Mouse (Mus musculus): ENCODE results near the gene Stra8. TPM values are rescaled to one million over a fixed set of nuclear protein-coding genes. Genes with fewer than 3 reads are reported as not detected.

Stra8 gene
- polyA plus RNA-seq, 1 experiment from 2014 or later = not detected

DNA sequence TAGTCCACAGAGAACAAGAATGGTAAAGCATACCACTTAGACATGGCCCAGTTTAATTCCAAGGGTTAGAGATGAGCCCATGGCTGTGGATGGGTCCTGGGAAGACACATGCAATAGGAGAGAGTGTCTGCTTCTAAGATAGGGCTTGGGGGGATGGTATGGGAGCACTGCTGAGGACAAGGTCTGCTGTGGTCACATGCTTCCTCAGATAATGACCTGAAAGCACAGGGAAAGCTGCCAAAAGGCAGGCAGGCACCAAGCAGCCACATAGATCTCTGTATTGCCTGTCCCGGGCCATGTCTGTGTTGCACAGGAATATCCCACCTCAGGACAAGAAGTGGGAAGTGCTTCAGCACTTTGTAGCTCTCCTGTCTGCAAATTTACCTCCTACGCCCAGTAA lies 20.8 kb upstream of the Stra8 start:
- WGBS = 87% methylated on average over 2 of the region's 2 CpGs

GRCm38 (mm10) chr6:34900990-34901389 lies 19.0 kb upstream of the Stra8 start:
- 52% methylated on average over 2 of the region's 2 CpGs for WGBS
- H3K36me3 ChIP-seq (ENCODE audit: control insufficient read depth, insufficient read depth, low read length) = 0 out of 2 replicates have a peak, but pooled peaks cover 6% of the 10 kb centered on the region
- no peaks in the 10 kb centered on the region for H3K4me1 ChIP-seq (ENCODE audit: control insufficient read depth, insufficient read depth, low read length)
- no peaks in the 10 kb centered on the region for H3K27me3 ChIP-seq (ENCODE audit: control insufficient read depth, insufficient read depth, low read length)
- no peak for ATAC-seq (ENCODE audit: insufficient read depth, low FRiP score, low TSS enrichment)
- H3K9ac ChIP-seq (ENCODE audit: low read length) = no peak overlapping the region
- H3K9me3 ChIP-seq (ENCODE audit: control insufficient read depth, low read length) = no peaks in the 10 kb centered on the region
- DNase-seq (ENCODE audit: low spot score) = no peak
- no peak overlapping the region for H3K4me3 ChIP-seq (ENCODE audit: low read depth, low read length)
- H3K27ac ChIP-seq (ENCODE audit: low read depth, low read length) = no peak overlapping the region
- no peak overlapping the region for H3K4me2 ChIP-seq (ENCODE audit: low read depth)

More for the DNA sequence above, 20.8 kb upstream of the Stra8 start:
- no peak overlapping the region for H3K9ac ChIP-seq (ENCODE audit: low read length)
- no peak overlapping the region for H3K4me2 ChIP-seq (ENCODE audit: low read depth)
- no peaks in the 10 kb centered on the region for H3K36me3 ChIP-seq (ENCODE audit: control insufficient read depth, insufficient read depth, low read length)
- no peaks in the 10 kb centered on the region for H3K9me3 ChIP-seq (ENCODE audit: control insufficient read depth, low read length)
- no peak overlapping the region for H3K27ac ChIP-seq (ENCODE audit: low read depth, low read length)
- no peaks in the 10 kb centered on the region for H3K27me3 ChIP-seq (ENCODE audit: control insufficient read depth, insufficient read depth, low read length)
- H3K4me1 ChIP-seq (ENCODE audit: control insufficient read depth, insufficient read depth, low read length) = no peaks in the 10 kb centered on the region
- H3K4me3 ChIP-seq (ENCODE audit: low read depth, low read length) = no peak overlapping the region
- no peak for DNase-seq (ENCODE audit: low spot score)
- ATAC-seq (ENCODE audit: insufficient read depth, low FRiP score, low TSS enrichment) = no peak

DNA sequence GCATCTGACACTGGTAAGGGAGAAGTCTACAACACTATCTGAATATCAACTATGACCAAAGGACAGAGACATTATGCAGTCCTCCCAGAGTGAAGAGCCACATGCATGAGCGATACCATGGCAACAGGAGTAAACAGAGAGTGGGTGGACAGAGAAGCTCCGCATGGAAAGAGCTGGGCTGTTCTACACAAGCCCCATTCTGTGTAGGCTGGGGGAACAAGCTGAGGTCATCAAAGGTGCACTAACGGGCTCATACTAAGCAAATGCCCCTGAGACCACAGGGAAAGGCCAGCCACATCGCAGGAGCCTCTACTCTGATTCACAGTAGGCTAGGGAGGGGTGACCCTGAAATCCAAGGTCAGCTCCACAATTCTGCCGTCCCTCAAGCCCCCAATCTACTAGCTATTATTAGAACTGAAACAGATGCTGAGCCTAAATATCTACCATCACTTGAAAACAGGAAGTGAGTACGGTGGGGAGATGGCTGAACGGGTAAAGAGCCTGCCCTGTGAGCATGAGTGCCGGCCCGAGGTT lies 18.0 kb upstream of the Stra8 start:
- H3K4me2 ChIP-seq (ENCODE audit: low read depth) = no peak overlapping the region
- H3K27ac ChIP-seq (ENCODE audit: low read depth, low read length) = no peak overlapping the region
- 68% methylated on average over 9 of the region's 9 CpGs for WGBS
- no peaks in the 10 kb centered on the region for H3K27me3 ChIP-seq (ENCODE audit: control insufficient read depth, insufficient read depth, low read length)
- DNase-seq (ENCODE audit: low spot score) = no peak
- 0 out of 2 replicates have a peak, but pooled peaks cover 6% of the 10 kb centered on the region for H3K36me3 ChIP-seq (ENCODE audit: control insufficient read depth, insufficient read depth, low read length)
- H3K9me3 ChIP-seq (ENCODE audit: control insufficient read depth, low read length) = no peaks in the 10 kb centered on the region
- no peak overlapping the region for H3K9ac ChIP-seq (ENCODE audit: low read length)
- ATAC-seq (ENCODE audit: insufficient read depth, low FRiP score, low TSS enrichment) = no peak
- H3K4me1 ChIP-seq (ENCODE audit: control insufficient read depth, insufficient read depth, low read length) = no peaks in the 10 kb centered on the region
- H3K4me3 ChIP-seq (ENCODE audit: low read depth, low read length) = no peak overlapping the region

DNA sequence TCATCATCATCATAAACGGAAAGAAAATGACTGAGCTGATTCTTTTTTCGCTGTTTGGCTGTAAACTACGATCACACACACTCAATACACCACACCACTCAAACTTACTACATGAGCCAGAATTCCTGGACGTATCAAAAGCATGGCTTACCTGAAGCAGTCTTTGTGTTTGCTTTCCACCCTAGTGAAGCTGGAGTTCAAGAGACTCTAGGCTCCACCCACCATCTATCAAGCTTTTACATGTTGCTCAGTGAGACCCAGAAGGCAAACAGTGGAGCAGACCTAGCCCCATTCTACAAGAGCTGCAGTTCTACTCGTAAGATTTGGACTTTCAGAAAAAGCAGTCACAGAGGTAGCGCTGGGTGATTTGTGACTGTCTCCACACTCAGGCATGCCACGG lies 17.4 kb upstream of the Stra8 start:
- ATAC-seq (ENCODE audit: insufficient read depth, low FRiP score, low TSS enrichment) (no peak), DNase-seq (ENCODE audit: low spot score) (no peak)
- no peaks in the 10 kb centered on the region for H3K9me3 ChIP-seq (ENCODE audit: control insufficient read depth, low read length)
- 0 out of 2 replicates have a peak, but pooled peaks cover 6% of the 10 kb centered on the region for H3K36me3 ChIP-seq (ENCODE audit: control insufficient read depth, insufficient read depth, low read length)
- H3K4me3 ChIP-seq (ENCODE audit: low read depth, low read length) = no peak overlapping the region
- H3K4me1 ChIP-seq (ENCODE audit: control insufficient read depth, insufficient read depth, low read length) = no peaks in the 10 kb centered on the region
- H3K9ac ChIP-seq (ENCODE audit: low read length) = no peak overlapping the region
- WGBS = 93% methylated on average over 7 of the region's 7 CpGs
- H3K27ac ChIP-seq (ENCODE audit: low read depth, low read length) = no peak overlapping the region
- H3K27me3 ChIP-seq (ENCODE audit: control insufficient read depth, insufficient read depth, low read length) = no peaks in the 10 kb centered on the region
- no peak overlapping the region for H3K4me2 ChIP-seq (ENCODE audit: low read depth)

DNA sequence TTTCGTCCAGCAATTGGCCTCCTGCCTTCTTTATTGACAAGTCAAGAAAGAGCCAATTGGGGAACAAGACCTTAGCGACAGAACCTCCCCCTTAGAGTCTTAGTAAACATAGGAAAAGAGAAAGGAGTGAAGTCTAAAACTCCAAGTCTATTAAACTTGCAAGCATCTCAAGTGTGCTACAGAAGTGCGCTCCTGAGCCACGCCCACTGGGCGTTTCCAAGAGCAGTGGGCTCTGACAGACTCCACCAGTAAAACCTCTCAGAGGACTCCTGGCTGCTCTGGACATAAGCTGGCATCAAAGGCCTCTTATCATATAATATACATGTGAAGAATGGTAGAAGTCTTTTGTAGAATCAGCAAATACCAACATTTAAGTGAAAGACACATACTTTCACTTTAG lies 16.5 kb upstream of the Stra8 start:
- no peak overlapping the region for H3K27ac ChIP-seq (ENCODE audit: low read depth, low read length)
- WGBS = 84% methylated on average over 5 of the region's 5 CpGs
- no peaks in the 10 kb centered on the region for H3K4me1 ChIP-seq (ENCODE audit: control insufficient read depth, insufficient read depth, low read length)
- H3K4me3 ChIP-seq (ENCODE audit: low read depth, low read length) = no peak overlapping the region
- no peak for DNase-seq (ENCODE audit: low spot score)
- H3K9me3 ChIP-seq (ENCODE audit: control insufficient read depth, low read length) = no peaks in the 10 kb centered on the region
- H3K9ac ChIP-seq (ENCODE audit: low read length) = no peak overlapping the region
- H3K4me2 ChIP-seq (ENCODE audit: low read depth) = no peak overlapping the region
- no peak for ATAC-seq (ENCODE audit: insufficient read depth, low FRiP score, low TSS enrichment)
- 0 out of 2 replicates have a peak, but pooled peaks cover 6% of the 10 kb centered on the region for H3K36me3 ChIP-seq (ENCODE audit: control insufficient read depth, insufficient read depth, low read length)
- H3K27me3 ChIP-seq (ENCODE audit: control insufficient read depth, insufficient read depth, low read length) = no peaks in the 10 kb centered on the region

GRCm38 (mm10) chr6:34903851-34904250 lies 16.1 kb upstream of the Stra8 start:
- Histone ChIP-seq H3K4me3 (ENCODE audit: low read depth, low read length) (no peak overlapping the region), H3K36me3 (ENCODE audit: control insufficient read depth, insufficient read depth, low read length) (0 out of 2 replicates have a peak, but pooled peaks cover 6% of the 10 kb centered on the region), H3K4me1 (ENCODE audit: control insufficient read depth, insufficient read depth, low read length) (no peaks in the 10 kb centered on the region), H3K4me2 (ENCODE audit: low read depth) (no peak overlapping the region), H3K27ac (ENCODE audit: low read depth, low read length) (no peak overlapping the region), H3K27me3 (ENCODE audit: control insufficient read depth, insufficient read depth, low read length) (no peaks in the 10 kb centered on the region), H3K9me3 (ENCODE audit: control insufficient read depth, low read length) (no peaks in the 10 kb centered on the region), H3K9ac (ENCODE audit: low read length) (peak overlapping the region; percentile 10; the same call in 1 of the 2 replicates)
- DNase-seq (ENCODE audit: low spot score) = no peak
- ATAC-seq (ENCODE audit: insufficient read depth, low FRiP score, low TSS enrichment) = no peak
- 93% methylated on average over 10 of the region's 10 CpGs for WGBS

DNA sequence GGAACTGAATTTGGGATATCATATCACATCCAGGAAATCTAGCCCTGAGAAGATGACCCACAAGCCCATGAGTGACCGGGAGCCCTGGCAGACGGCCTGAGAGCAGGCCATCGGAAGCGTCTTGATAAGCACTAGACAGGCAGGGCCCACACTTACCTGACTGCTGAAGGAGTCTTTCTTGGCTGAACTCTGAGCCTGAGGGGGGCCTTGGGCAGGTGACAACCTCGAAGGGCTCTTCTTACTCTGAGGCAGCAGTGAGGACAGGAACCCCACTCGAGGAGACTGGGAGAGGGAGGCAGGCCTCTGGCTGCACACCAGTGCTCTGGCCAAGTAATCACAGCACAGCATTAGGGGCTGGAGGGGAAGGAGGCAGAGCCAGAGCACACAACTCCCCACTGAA lies 15.6 kb upstream of the Stra8 start:
- Histone ChIP-seq H3K27me3 (ENCODE audit: control insufficient read depth, insufficient read depth, low read length) (no peaks in the 10 kb centered on the region), H3K4me3 (ENCODE audit: low read depth, low read length) (no peak overlapping the region), H3K36me3 (ENCODE audit: control insufficient read depth, insufficient read depth, low read length) (0 out of 2 replicates have a peak, but pooled peaks cover 6% of the 10 kb centered on the region), H3K9ac (ENCODE audit: low read length) (no peak overlapping the region), H3K4me2 (ENCODE audit: low read depth) (no peak overlapping the region), H3K9me3 (ENCODE audit: control insufficient read depth, low read length) (no peaks in the 10 kb centered on the region), H3K27ac (ENCODE audit: low read depth, low read length) (no peak overlapping the region), H3K4me1 (ENCODE audit: control insufficient read depth, insufficient read depth, low read length) (no peaks in the 10 kb centered on the region)
- 91% methylated on average over 6 of the region's 6 CpGs for WGBS
- ATAC-seq (ENCODE audit: insufficient read depth, low FRiP score, low TSS enrichment) (no peak), DNase-seq (ENCODE audit: low spot score) (no peak)

DNA sequence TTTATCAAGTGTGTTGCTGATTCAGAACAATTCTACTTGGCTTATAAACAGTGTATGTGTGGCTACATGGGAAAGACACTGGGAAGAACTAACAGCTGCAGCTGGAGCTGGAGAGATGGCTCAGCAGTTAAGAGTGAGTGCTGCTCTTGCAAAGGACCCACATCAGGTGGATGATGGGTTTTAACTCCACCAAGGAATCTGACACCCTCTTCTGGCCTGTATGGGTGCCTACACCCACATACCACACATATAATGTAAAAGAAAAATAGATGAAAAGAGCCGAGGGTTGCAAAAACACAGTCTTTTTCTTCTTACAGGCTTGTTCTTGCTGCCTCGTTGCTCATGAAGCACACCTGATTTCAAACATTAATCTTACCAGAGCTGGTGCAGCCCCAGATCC lies 13.8 kb upstream of the Stra8 start:
- Histone ChIP-seq H3K4me3 (ENCODE audit: low read depth, low read length) (no peak overlapping the region), H3K36me3 (ENCODE audit: control insufficient read depth, insufficient read depth, low read length) (0 out of 2 replicates have a peak, but pooled peaks cover 6% of the 10 kb centered on the region), H3K4me2 (ENCODE audit: low read depth) (no peak overlapping the region), H3K27ac (ENCODE audit: low read depth, low read length) (no peak overlapping the region), H3K4me1 (ENCODE audit: control insufficient read depth, insufficient read depth, low read length) (peaks cover 5% of the 10 kb centered on the region; the same call in 1 of the 2 replicates), H3K9me3 (ENCODE audit: control insufficient read depth, low read length) (no peaks in the 10 kb centered on the region), H3K9ac (ENCODE audit: low read length) (no peak overlapping the region), H3K27me3 (ENCODE audit: control insufficient read depth, insufficient read depth, low read length) (no peaks in the 10 kb centered on the region)
- ATAC-seq (ENCODE audit: insufficient read depth, low FRiP score, low TSS enrichment) (no peak), DNase-seq (ENCODE audit: low spot score) (no peak)
- WGBS = 81% methylated on average over 2 of the region's 2 CpGs

- 87% methylated on average over 4 of the region's 4 CpGs for WGBS
- Histone ChIP-seq H3K9me3 (ENCODE audit: control insufficient read depth, low read length) (no peaks in the 10 kb centered on the region), H3K9ac (ENCODE audit: low read length) (no peak overlapping the region), H3K4me1 (ENCODE audit: control insufficient read depth, insufficient read depth, low read length) (peaks cover 5% of the 10 kb centered on the region; the same call in 1 of the 2 replicates), H3K27me3 (ENCODE audit: control insufficient read depth, insufficient read depth, low read length) (no peaks in the 10 kb centered on the region), H3K4me2 (ENCODE audit: low read depth) (no peak overlapping the region), H3K27ac (ENCODE audit: low read depth, low read length) (no peak overlapping the region), H3K4me3 (ENCODE audit: low read depth, low read length) (no peak overlapping the region), H3K36me3 (ENCODE audit: control insufficient read depth, insufficient read depth, low read length) (0 out of 2 replicates have a peak, but pooled peaks cover 6% of the 10 kb centered on the region)
- DNase-seq (ENCODE audit: low spot score) (no peak), ATAC-seq (ENCODE audit: insufficient read depth, low FRiP score, low TSS enrichment) (no peak)
Measured at GRCm38 (mm10) chr6:34906661-34907060, 13.3 kb upstream of the Stra8 start.

All from neural tube, embryonic 11.5 days (tissue).